Mouse (Mus musculus) neural tube, embryonic 13.5 days (tissue): ENCODE measurements at regions not wholly inside any gene's neighbourhood (a gene's known extent, or its start where the extent isn't known, plus 50 kb on each side); places are given as distances from the start of the nearest gene placed in this dataset.

Experiments
- ATAC-seq: fragments of 200-750 bp; cut with Nextera tagmentation; 2 replicates; pipeline ENCODE4 v1.8.0; 2017; ENCODE audit warnings: low read depth, mild to moderate bottlenecking, moderate TSS enrichment, moderate library complexity
- H3K27ac ChIP-seq: fragments of 300-500 bp; sonication (generic); replicated peaks from 2 replicates; pipeline ENCODE4 v1.5.1; 2015; ENCODE audit warnings: moderate library complexity, mild to moderate bottlenecking, inconsistent platforms
- H3K27me3 ChIP-seq: fragments of 300-500 bp; sonication (generic); 2 replicates; pipeline ENCODE4 v1.6.1; 2015; ENCODE audit warnings: mild to moderate bottlenecking, inconsistent platforms
- H3K36me3 ChIP-seq: fragments of 300-500 bp; sonication (generic); 2 replicates; pipeline ENCODE4 v1.6.1; 2015; ENCODE audit warnings: mild to moderate bottlenecking, inconsistent platforms
- H3K4me1 ChIP-seq: fragments of 300-500 bp; sonication (generic); replicated peaks from 2 replicates; pipeline ENCODE4 v1.6.1; 2015; ENCODE audit warnings: inconsistent platforms
- H3K4me2 ChIP-seq: fragments of 300-500 bp; sonication (generic); 2 replicates; pipeline ENCODE4 v1.6.1; 2015; ENCODE audit warnings: inconsistent platforms, mild to moderate bottlenecking, moderate library complexity
- H3K4me3 ChIP-seq: fragments of 300-500 bp; sonication (generic); 2 replicates; pipeline ENCODE4 v1.5.1; 2015; ENCODE audit warnings: mild to moderate bottlenecking, inconsistent platforms
- H3K9ac ChIP-seq: fragments of 300-500 bp; sonication (generic); 2 replicates; pipeline ENCODE4 v1.6.1; 2015; ENCODE audit warnings: moderate library complexity, mild to moderate bottlenecking, inconsistent platforms
- H3K9me3 ChIP-seq: fragments of 300-500 bp; sonication (generic); 2 replicates; pipeline ENCODE4 v1.6.1; 2016; ENCODE audit warnings: inconsistent platforms
- WGBS: fragments of 180-500 bp; shearing (Covaris S2); methylation state at CpG from one replicate; pipeline ENCODE4 v1.1.7; 2015; 5-methylcytosine and 5-hydroxymethylcytosine counted together

DNA sequence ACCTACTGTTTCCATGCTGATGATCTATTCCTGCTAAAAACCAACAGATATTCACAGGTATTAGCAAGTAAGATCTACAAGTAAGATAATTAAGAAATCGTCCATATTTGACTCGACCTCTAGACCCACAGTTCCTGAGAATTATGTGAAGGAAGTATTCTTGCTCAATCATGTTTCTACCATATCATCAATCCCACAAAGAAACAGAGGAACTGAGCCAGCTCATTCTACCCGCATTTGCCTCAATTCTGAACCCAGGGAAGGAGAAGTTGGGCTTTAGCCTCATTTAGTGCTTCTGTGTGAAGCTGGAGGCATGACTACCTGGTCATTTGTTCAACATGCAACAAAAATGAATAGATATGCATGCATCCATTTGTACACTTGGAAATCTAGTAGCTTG, 346.5 kb downstream of the Gsdmc2 start:
- H3K9me3 ChIP-seq = no peaks in the 10 kb centered on the region
- H3K9ac ChIP-seq = no peak overlapping the region
- WGBS = 92% methylated on average over 3 of the region's 3 CpGs
- H3K4me1 ChIP-seq = no peaks in the 10 kb centered on the region
- ATAC-seq = no peak
- H3K27me3 ChIP-seq = no peaks in the 10 kb centered on the region
- no peaks in the 10 kb centered on the region for H3K36me3 ChIP-seq
- H3K27ac ChIP-seq = no peak overlapping the region
- H3K4me2 ChIP-seq = no peak overlapping the region
- H3K4me3 ChIP-seq = no peak overlapping the region

DNA sequence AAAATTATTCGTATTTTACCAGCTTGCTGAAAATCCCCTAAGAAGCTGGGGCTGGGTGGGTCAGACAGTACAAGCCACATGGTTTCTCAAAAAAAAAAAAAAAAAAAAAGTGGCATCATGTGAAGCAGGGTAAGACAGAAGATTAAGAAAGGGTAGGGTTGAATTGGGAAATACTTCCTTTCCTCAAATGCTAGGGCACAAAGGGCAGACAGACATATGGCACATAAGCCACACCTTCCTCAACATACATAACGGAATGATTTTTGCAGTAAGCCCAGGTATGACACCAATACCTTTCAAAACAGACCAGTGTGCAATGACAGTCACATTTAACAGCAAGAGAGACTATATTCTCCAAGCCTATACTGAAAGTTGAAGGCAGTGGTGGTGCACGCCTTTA, 347.8 kb downstream of the Gsdmc2 start:
- no peaks in the 10 kb centered on the region for H3K4me1 ChIP-seq
- whole genome bisulfite sequencing = 93% methylated on average over 3 of the region's 3 CpGs
- no peak overlapping the region for H3K4me3 ChIP-seq
- H3K27me3 ChIP-seq = no peaks in the 10 kb centered on the region
- H3K36me3 ChIP-seq = no peaks in the 10 kb centered on the region
- no peak overlapping the region for H3K4me2 ChIP-seq
- no peak for ATAC-seq
- no peak overlapping the region for H3K27ac ChIP-seq
- no peak overlapping the region for H3K9ac ChIP-seq
- no peaks in the 10 kb centered on the region for H3K9me3 ChIP-seq

DNA sequence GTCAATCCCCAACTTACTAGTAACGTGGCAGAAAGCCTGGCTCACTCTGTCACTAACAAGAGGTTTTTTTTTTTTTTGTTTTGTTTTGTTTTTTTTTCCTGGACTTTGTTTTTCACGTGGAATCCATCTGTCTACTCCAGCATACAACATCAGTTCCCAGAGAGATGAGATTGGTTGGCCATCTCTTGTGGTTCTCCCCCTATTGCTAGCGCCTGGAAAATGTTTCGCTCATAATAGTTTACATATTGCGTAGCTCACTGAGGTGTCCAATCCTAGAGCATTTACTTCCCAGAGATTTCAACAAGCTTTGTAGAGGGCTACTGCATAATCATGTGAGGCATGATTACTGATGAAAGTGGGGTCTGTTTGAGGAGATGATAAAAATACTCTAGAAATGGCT, 360.1 kb downstream of the Gsdmc2 start:
- ATAC-seq = no peak
- no peak overlapping the region for H3K4me3 ChIP-seq
- no peaks in the 10 kb centered on the region for H3K9me3 ChIP-seq
- no peaks in the 10 kb centered on the region for H3K4me1 ChIP-seq
- no peaks in the 10 kb centered on the region for H3K27me3 ChIP-seq
- no peak overlapping the region for H3K27ac ChIP-seq
- 86% methylated on average over 5 of the region's 5 CpGs for WGBS
- H3K36me3 ChIP-seq = no peaks in the 10 kb centered on the region
- H3K4me2 ChIP-seq = no peak overlapping the region
- H3K9ac ChIP-seq = no peak overlapping the region

DNA sequence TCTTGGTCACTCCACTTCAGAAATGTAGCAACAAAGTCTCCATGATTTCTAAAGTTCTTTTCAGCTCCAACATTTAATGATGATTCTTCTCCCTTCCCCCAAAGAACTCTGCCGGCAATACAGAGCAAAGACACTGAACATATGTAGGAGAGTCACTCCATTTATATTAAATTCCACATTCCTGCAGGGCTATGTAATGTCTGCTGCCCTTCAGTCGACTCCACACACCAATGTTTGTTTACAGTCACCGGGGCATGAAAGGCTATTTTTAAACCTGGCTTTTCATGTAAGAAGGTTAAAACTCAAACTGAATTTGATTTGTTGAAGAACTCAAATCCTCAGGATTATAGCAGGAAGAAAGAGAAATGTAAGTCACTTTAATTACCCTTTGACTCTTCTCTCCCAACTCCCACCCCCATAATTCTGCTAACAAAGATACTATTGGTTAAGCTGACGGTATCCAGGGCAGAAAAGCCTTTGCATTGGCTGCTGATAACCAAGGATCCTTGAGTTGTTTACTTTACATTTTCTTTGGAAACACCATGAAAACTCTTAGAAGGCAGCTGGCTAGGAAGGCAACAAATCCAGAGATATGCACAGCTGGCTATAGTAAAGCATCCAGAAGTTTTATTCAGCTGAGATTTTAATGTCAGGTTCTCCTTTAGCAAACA, 360.6 kb downstream of the Gsdmc2 start:
- Histone ChIP-seq H3K4me1 (no peaks in the 10 kb centered on the region), H3K9ac (no peak overlapping the region), H3K9me3 (no peaks in the 10 kb centered on the region), H3K36me3 (no peaks in the 10 kb centered on the region), H3K4me3 (no peak overlapping the region), H3K27me3 (no peaks in the 10 kb centered on the region), H3K27ac (no peak overlapping the region), H3K4me2 (no peak overlapping the region)
- 56% methylated on average over 4 of the region's 4 CpGs for WGBS
- no peak for ATAC-seq

DNA sequence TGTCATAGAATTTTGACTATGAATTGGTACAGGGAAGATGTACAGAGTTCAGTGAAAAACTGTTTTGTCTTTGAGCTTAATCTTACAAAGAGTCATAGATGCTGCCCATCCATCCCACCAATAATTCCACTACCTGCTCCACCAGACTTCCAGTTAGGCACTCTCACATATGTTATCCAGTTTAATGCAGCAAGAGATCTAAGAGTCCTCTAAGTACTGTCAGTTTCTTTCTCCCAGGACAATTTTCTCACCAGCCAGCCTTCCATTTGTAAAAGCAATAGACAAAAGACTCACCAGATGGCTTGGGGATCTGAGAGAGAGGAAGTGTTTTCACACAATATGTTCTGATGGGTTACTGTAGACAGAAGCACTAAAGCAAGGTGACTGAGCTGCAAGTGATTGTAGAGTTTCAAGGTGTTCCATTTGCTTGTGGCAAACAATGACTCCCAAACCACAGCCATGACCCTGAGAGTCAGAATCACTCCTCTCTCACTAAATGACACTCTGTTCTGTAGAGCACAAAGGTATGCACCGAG, 365.6 kb downstream of the Gsdmc2 start:
- Histone ChIP-seq H3K27me3 (no peaks in the 10 kb centered on the region), H3K4me3 (no peak overlapping the region), H3K36me3 (no peaks in the 10 kb centered on the region), H3K9me3 (no peaks in the 10 kb centered on the region), H3K9ac (no peak overlapping the region), H3K4me1 (no peaks in the 10 kb centered on the region), H3K4me2 (no peak overlapping the region), H3K27ac (no peak overlapping the region)
- no peak for ATAC-seq
- WGBS = 60% methylated on average over 1 of the region's 1 CpGs

DNA sequence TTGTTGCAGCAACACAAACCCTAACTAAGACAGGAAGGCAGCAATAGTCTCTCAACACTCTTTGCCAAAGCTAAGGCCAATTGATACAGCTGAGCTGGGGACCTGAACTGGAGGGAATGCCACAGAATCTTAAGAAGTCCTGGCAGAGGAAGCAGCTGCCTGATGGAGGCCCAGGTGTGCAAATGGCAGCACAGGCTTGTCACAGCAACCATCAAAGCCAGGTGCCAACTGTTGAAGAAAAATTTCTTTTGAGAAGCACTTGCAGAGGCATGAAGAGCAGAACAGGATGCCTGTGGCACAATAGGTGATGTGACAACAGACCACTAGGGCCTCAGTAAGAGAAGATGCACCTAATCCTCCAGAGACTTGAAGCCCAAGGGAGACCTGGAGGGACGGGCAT, 378.1 kb downstream of the Gsdmc2 start:
- Histone ChIP-seq H3K27me3 (no peaks in the 10 kb centered on the region), H3K4me1 (no peaks in the 10 kb centered on the region), H3K27ac (no peak overlapping the region), H3K36me3 (no peaks in the 10 kb centered on the region), H3K9ac (no peak overlapping the region), H3K9me3 (no peaks in the 10 kb centered on the region), H3K4me3 (no peak overlapping the region), H3K4me2 (no peak overlapping the region)
- WGBS = 83% methylated on average over 1 of the region's 1 CpGs
- no peak for ATAC-seq

DNA sequence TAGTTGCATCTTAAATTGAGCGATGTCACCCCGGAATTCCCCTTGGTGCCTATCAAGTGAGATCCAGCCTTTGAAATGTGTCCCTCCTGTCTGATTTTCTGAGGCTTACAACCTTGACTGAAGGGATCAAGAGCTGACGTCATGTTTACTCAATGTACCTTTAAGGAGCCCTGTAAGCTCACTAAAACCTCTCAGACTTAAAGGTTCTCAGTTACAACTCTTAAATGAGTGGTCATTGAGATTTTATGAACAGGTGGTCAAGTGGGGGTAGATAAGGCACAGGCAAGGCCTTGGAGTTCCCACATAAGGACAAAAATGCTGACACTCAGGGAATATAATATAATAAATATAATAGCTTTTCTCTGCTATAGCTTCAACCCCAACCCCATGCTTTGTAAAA, 392.4 kb downstream of the Gsdmc2 start:
- H3K27me3 ChIP-seq = no peaks in the 10 kb centered on the region
- H3K4me3 ChIP-seq = no peak overlapping the region
- H3K27ac ChIP-seq = no peak overlapping the region
- H3K9ac ChIP-seq = no peak overlapping the region
- no peak for ATAC-seq
- no peak overlapping the region for H3K4me2 ChIP-seq
- no peaks in the 10 kb centered on the region for H3K36me3 ChIP-seq
- H3K9me3 ChIP-seq = no peaks in the 10 kb centered on the region
- 96% methylated on average over 3 of the region's 3 CpGs for WGBS
- no peaks in the 10 kb centered on the region for H3K4me1 ChIP-seq

DNA sequence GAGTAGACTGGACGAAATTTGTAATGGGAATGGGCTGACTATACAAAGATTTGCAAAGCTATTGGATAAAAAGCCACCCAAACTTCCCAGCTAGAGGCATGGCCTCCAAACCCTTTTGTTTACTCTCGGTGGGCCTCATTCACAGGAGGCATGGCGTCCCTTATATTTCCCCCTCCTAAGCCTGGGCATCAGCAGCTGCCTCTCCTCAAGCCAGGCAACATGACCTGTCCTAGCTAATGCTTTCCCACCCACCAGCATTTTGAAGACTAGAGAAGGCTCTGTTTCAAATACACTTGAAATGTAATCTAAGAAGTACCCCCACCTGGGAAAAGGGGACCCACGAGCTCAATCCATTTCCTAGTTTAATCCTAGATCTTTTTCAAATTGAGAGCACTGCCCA, 398.7 kb downstream of the Gsdmc2 start:
- no peak for ATAC-seq
- no peaks in the 10 kb centered on the region for H3K36me3 ChIP-seq
- no peaks in the 10 kb centered on the region for H3K9me3 ChIP-seq
- no peak overlapping the region for H3K4me3 ChIP-seq
- H3K27me3 ChIP-seq = no peaks in the 10 kb centered on the region
- H3K4me1 ChIP-seq = no peaks in the 10 kb centered on the region
- H3K4me2 ChIP-seq = no peak overlapping the region
- 68% methylated on average over 4 of the region's 4 CpGs for WGBS
- H3K27ac ChIP-seq = no peak overlapping the region
- no peak overlapping the region for H3K9ac ChIP-seq

DNA sequence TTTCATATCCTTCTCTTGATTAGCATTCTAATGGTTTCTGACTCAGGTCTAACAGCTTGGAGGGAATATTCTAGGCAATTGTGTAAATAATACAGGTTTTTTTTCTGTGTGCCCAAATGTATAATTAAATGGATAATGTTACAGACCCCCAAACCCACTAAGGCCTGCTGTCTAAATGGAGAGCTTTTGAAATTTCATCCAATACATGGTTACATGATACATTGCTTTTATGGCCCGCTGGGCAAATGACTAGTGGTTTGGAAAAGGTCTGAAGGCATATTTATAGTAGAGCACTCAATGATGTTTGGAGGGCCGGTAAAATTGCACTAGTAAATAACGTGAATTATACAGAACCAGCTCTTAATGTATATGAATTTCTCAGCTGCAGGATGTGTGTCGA, 400.0 kb downstream of the Gsdmc2 start:
- Histone ChIP-seq H3K27me3 (no peaks in the 10 kb centered on the region), H3K4me1 (no peaks in the 10 kb centered on the region), H3K9ac (no peak overlapping the region), H3K4me2 (no peak overlapping the region), H3K36me3 (no peaks in the 10 kb centered on the region), H3K4me3 (no peak overlapping the region), H3K9me3 (no peaks in the 10 kb centered on the region), H3K27ac (no peak overlapping the region)
- 63% methylated on average over 4 of the region's 4 CpGs for WGBS
- ATAC-seq = no peak

DNA sequence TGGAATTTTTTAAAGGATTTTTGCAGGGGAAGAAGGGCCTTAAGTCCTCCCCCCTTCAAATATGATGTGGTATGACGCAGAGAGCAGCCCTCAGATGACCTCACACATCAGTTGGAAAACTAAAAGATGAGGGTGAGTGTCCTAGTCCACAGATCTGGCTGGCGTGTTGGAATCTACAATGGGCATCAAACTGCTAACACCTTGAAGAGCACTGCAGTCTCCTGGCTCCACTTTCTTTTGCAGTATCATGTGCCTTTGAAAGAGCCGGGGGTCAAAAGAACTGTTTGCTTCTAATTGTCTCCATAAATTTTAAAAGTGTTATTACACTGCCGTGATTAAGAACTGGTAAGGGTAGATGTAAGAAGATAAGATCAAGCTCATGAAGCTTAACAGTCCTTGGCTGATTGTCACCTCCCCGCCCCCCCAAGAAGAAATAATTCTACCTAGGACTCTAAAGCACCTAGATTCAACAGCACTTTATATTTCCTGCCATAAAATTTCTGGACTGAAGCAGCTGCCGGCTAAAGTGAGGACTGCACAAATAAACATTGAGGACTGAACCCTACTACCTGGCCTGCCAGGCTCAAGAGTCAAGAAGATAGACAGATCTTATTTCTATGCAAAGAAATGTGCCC, 402.7 kb downstream of the Gsdmc2 start:
- no peaks in the 10 kb centered on the region for H3K36me3 ChIP-seq
- no peaks in the 10 kb centered on the region for H3K9me3 ChIP-seq
- H3K27me3 ChIP-seq = no peaks in the 10 kb centered on the region
- H3K4me2 ChIP-seq = no peak overlapping the region
- no peak overlapping the region for H3K9ac ChIP-seq
- no peak overlapping the region for H3K4me3 ChIP-seq
- WGBS = 80% methylated on average over 6 of the region's 6 CpGs
- no peak overlapping the region for H3K27ac ChIP-seq
- ATAC-seq = no peak
- no peaks in the 10 kb centered on the region for H3K4me1 ChIP-seq

DNA sequence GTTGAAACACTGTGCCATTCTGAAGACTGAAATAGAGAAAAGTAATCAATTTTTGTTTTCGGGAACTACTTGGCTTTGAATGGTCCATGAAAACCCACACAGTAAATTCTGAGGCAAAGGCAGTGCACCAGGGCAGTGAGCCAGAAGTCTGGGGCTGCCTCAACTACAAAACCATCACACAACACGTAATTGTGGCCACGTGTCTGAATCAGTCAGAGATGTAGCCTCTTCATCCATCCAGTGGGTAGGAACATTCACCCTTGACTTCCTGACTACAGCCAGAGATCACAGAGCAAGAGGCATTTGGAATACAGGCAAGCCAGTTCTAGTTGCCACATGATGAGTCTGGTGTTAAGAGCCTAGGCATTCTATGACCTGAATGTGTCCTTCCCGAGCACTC, 432.3 kb downstream of the Gsdmc2 start:
- Histone ChIP-seq H3K36me3 (no peaks in the 10 kb centered on the region), H3K4me1 (no peaks in the 10 kb centered on the region), H3K4me2 (no peak overlapping the region), H3K27ac (no peak overlapping the region), H3K9ac (no peak overlapping the region), H3K27me3 (no peaks in the 10 kb centered on the region), H3K9me3 (no peaks in the 10 kb centered on the region), H3K4me3 (no peak overlapping the region)
- 75% methylated on average over 4 of the region's 4 CpGs for WGBS
- ATAC-seq = no peak

DNA sequence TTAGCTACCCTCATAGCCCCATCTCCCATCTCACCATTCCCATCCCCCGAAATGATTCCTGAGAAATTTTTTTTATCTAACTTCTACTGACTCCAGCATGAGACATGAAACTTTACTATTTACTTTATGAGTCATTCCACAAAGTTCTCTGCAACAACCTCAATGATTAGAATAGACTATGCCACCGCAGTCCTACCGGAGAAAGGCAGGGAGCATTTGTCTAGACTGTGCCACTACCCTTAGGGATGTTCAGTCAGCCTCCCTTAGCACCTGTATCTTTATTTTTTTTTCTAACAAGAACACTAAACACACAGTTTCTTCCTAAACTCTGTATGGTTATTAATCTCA, 433.2 kb downstream of the Gsdmc2 start:
- Histone ChIP-seq H3K9ac (no peak overlapping the region), H3K9me3 (no peaks in the 10 kb centered on the region), H3K4me2 (no peak overlapping the region), H3K27ac (no peak overlapping the region), H3K27me3 (no peaks in the 10 kb centered on the region), H3K4me3 (no peak overlapping the region), H3K4me1 (no peaks in the 10 kb centered on the region), H3K36me3 (no peaks in the 10 kb centered on the region)
- 92% methylated on average over 3 of the region's 3 CpGs for WGBS
- ATAC-seq = no peak
